Mouse (Mus musculus): ENCODE measurements around the gene Rpl23.

Rpl23 gene

DNA sequence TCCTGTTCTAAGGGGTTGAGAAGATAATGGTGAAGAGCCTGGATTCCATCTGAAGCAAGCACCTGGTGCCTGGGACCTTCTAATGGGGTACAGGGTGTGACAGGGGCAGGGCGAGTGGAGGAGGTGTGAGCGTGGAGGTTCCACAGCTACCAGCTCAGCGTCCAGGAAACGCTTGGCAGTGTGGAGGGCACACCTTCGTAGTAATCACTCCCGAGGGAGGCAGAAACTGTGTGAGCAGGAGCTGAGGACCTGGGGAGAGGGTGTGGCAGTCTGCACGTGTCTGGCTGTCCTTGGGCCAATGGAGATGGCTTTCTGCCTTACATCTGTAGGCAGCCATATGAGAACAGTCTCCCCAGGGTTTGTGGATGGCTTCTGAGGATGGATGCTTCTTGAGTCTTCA lies 30.8 kb upstream of the Rpl23 start:
- no peak for DNase-seq

GRCm38 (mm10) chr11:97812491-97812921 lies 30.3 kb upstream of the Rpl23 start:
- DNase-seq = peak; percentile 77

- DNase-seq = peak; percentile 31
Observed at GRCm38 (mm10) chr11:97811569-97812362, 29.5 kb upstream of the Rpl23 start.

DNA sequence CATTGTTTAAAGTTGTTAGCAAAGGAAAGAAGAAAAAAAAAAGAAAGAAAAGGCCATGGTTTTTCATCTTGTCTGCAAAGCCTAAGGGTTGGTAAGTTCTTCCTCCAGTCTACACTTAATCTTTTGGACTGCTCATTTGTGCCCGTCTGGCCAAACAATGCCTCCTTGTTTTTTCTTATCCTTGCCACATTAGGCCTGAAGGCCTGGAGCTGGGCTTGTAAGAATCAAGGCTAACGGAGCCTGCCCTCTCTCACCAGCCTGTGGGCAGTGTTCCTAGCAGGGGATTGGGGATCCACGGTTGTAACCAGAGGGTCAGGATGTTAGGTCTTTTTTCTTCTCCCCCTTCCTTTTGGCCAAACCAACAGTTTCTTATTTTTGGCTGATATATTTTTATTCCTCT lies 28.7 kb upstream of the Rpl23 start:
- DNase-seq = peak; percentile 27

GRCm38 (mm10) chr11:97810356-97810755 lies 28.1 kb upstream of the Rpl23 start:
- DNase-seq = no peak

DNA sequence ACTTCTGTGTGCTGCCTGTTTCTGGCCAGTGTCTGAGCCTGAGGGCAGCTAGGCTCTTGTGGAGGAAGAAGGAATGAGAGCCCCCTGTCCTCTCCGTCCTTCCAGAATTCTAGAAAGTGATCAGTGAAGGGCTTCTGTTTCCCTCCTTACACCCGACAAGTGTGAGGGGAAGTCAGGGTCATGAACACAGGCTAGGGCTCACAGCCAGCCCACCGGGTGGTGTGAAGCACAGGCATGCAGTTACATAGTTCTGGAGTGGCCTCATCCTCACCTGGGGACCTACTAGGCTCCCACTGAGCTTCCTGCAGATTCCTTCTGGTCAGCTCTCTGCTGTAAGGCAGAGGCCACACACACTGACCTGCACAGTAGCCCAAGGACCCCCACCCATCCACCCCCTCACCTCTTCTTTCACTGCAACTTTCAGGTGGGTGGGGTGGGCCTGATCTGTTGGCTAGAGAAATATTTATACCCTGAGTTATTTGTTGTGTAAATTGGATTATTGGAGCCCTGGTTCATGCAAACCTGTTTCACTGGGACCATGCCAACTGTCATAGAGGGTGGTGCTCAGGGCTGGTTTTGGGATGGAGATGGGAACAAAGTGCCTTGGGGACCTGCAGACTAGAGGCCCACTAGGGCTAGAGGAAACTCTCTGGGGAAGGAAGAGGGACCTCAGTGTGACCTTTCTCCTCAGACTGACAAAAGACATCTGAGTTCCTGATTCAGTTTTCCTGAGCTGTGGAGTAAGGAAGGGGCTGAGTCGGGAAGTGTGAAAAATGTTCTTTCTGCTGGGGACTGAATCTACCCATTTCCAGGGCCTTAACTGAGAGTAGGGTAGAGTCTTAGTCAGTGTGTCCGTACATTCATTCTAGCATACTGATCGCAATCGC lies 27.2 kb upstream of the Rpl23 start:
- no peak for DNase-seq

DNA sequence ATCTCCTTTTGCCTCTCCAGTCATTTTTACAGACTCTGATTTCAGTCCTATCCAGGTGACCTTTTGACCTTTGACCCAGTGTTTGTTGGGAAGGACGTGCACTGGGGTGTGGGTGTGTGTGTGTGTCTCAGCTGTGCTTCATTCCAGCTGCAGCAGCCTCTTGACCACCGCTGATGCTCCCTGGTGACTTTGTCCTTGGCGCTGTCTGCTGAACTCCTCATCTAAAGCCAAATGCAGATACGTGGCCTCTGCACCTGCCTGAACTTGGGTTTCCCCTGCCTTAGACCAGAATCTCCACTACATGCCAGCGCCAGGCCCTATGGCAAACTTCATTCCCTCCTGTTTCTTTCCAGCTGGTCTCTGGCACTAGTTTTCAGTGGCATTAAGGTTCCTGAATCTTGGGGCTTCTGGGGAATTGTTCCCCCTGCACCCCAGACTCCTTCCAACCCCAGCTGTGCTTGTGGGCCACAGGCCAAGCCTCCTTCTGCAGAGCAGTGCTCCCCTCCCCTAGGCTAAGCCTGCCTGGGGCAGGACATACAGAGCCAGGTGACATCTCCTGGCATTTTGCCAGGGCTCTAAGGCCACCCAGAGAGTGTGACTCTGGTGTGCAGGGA lies 26.5 kb upstream of the Rpl23 start:
- DNase-seq = peak; percentile 39

DNA sequence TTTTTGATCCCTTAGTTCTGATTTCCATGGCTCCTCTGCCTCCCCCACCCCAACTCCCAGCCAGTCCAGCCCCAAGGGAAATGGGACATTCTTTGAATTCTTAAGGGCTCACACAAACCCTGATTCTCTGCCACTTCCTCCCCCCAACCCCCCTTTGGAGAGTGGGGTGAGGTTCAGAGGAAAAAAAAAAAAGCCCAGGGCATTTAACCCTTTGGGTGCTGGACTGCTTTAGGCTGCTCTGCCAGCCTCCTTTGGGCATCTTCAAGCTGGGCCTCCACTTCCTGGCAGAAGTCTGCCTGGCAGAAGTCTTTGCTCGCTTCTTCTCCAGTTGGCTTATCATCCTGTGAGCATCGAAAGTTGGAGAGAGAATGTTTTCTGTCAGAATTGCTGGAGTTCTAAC lies 25.9 kb upstream of the Rpl23 start:
- peak; percentile 75 for DNase-seq

DNA sequence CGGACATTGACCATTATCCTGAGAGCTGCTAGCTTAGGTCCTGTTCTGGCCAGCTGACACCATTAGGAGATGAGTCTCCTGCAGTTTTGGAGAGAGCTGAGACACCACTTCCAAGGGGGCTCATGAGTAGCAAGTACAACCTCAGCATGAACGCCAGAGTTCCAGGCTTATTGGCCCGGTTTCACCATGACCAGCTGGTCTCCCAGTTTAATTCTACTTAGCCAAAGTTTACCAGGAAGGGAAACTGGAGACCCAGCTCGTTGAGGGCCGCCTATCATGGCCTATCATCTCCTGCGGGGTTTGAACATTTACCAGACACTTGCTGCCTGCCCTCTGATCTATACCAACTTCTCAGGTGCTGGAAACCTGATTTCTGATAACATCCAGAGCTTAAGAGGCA lies 25.4 kb upstream of the Rpl23 start:
- no peak for DNase-seq

DNA sequence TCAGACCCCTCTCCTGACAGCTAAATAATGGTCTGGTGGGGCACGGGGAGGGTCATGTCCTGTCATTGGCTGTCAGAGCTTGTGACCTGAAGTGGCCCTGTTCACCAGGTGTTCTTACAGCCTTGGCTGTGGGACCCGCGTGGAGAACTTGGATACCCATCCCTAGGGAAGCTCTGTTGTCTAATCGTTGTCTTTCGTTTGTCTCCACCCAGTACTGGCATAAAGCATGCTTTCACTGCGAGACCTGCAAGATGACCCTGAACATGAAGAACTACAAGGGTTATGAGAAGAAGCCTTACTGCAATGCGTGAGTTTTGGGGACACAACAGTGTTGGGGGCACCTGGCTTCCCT lies 24.4 kb upstream of the Rpl23 start:
- DNase-seq = no peak

- no peak for DNase-seq
Observed at GRCm38 (mm10) chr11:97805662-97806612, 23.7 kb upstream of the Rpl23 start.

- peak; percentile 43 for DNase-seq
Observed at GRCm38 (mm10) chr11:97804841-97805661, 22.8 kb upstream of the Rpl23 start.

GRCm38 (mm10) chr11:97803847-97804246 lies 21.6 kb upstream of the Rpl23 start:
- DNase-seq = no peak

GRCm38 (mm10) chr11:97802495-97802894 lies 20.3 kb upstream of the Rpl23 start:
- DNase-seq = no peak

GRCm38 (mm10) chr11:97802194-97802470 lies 19.9 kb upstream of the Rpl23 start:
- no peak for DNase-seq

DNA sequence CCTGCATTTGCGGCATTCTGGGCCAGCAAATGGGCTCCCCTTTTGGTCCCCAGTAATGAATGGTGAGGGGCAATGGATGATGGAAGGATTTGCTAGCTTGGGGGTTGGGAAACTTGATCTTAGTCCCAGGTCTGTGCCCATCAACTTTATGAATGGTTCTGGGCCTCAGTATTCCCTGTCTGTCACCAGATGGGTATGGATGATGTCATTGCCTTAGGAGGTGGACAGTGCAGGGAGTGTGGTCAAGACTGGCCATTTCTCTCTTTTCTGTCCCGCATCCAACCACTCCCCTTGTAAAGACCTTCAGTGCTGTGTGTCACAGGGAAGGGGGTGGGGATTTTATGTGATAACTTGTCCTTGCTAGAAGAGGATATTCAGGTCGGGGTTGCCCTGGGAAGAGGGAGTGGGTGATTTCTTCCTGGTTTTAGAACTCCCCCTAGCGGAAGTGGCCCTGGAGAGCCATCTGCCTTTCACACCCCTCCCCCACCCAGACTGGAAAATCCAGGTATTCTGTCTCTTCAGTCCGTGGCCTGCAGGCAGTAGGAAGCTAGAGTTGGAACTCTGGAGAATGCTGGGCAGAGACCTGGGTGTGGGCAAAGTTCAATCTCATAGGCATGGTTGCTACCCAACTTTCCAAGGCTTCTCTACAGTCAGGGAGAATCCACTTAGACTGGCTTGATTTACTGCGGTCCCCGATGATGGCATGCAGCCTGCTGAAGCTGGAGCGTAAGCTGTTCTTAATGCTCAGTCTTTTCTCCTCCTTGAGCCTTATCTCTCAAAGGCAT lies 19.4 kb upstream of the Rpl23 start:
- DNase-seq = peak; percentile 81

- peak; percentile 33 for DNase-seq
Observed at GRCm38 (mm10) chr11:97800691-97801408, 18.6 kb upstream of the Rpl23 start.

GRCm38 (mm10) chr11:97799994-97800690 lies 17.9 kb upstream of the Rpl23 start:
- peak; percentile 84 for DNase-seq

- DNase-seq = peak; percentile 89
Observed at GRCm38 (mm10) chr11:97799146-97799993, 17.1 kb upstream of the Rpl23 start.
